Mouse (Mus musculus): Measurements from ENCODE around the gene Cdc42se2. TPM values are rescaled to one million over a fixed set of nuclear protein-coding genes. Genes with fewer than 3 reads are reported as not detected.

The Cdc42se2 gene
- total and polyA plus RNA-seq, 2 experiments, result 8.0 to 9.2 TPM

DNA sequence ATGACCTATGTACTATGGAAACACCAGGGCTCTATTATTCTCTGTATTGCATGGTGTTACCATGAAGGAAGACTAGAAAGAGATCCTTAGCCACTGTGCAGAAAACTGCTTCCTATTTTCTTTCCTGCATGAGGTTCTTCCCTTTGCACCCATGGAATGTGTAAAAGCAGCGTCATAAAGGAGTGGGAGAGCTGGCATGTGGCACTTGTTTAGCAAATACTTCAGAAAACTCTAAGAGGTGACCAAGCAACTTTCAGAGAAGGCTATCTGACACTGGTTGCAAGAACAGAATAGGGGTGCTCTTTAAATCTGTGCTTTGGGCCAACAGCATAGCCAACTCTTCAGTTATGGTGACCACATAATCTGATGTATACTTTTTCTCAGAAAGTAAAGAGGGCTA lies 52.4 kb downstream of the Cdc42se2 start:
- 93% methylated on average over 1 of the region's 1 CpGs for WGBS
- Histone ChIP-seq H3K27me3 (ENCODE audit: control insufficient read depth, insufficient read depth, low read length) (no peaks in the 10 kb centered on the region), H3K36me3 (ENCODE audit: control insufficient read depth, insufficient read depth, low read length) (peaks cover 9% of the 10 kb centered on the region), H3K79me2 (ENCODE audit: control insufficient read depth, insufficient read depth, low read length) (no peaks in the 10 kb centered on the region), H3K27ac (replicated peaks; ENCODE audit: insufficient read depth, low read depth, low read length) (no peak overlapping the region), H3K4me3 (ENCODE audit: insufficient read depth, low read depth, low read length) (no peak overlapping the region), H3K9ac (ENCODE audit: low read depth, low read length) (no peak overlapping the region), H3K4me1 (ENCODE audit: control insufficient read depth, insufficient read depth, low read length) (peaks cover 5% of the 10 kb centered on the region; the same call in 1 of the 2 replicates)
- TF ChIP-seq POLR2A (IDR thresholded peaks at IDR 0.05; ENCODE audit: extremely low read depth, insufficient read depth, low read length) (no peak), CTCF (IDR thresholded peaks at IDR 0.05; ENCODE audit: low read depth, low read length) (no peak)
- no peak for DNase-seq (ENCODE audit: extremely low read depth, low read depth, low spot score)

DNA sequence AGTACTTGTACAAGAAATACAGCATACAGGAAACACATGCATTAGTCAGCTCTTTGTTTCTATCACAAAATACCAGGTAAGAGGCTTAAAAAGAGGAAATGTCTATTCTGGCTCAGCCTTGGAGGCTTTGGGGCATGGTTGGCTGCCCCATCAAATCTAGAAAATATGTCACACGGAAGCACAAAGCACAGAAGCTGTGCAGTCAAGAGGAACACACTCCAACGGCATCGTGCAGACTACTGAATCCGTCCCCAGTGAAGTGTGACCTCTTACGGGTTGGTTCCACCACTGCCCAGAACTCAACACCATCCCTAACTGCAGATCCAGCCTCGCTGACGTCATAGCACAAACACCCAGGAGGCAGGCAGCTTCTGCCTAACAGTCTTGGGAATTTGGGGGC lies 53.9 kb downstream of the Cdc42se2 start:
- Histone ChIP-seq H3K4me1 (ENCODE audit: control insufficient read depth, insufficient read depth, low read length) (peaks cover 5% of the 10 kb centered on the region; the same call in 1 of the 2 replicates), H3K27ac (replicated peaks; ENCODE audit: insufficient read depth, low read depth, low read length) (no peak overlapping the region), H3K36me3 (ENCODE audit: control insufficient read depth, insufficient read depth, low read length) (no peaks in the 10 kb centered on the region), H3K79me2 (ENCODE audit: control insufficient read depth, insufficient read depth, low read length) (no peaks in the 10 kb centered on the region), H3K27me3 (ENCODE audit: control insufficient read depth, insufficient read depth, low read length) (no peaks in the 10 kb centered on the region), H3K9ac (ENCODE audit: low read depth, low read length) (no peak overlapping the region), H3K4me3 (ENCODE audit: insufficient read depth, low read depth, low read length) (no peak overlapping the region)
- 87% methylated on average over 7 of the region's 7 CpGs for WGBS
- no peak for DNase-seq (ENCODE audit: extremely low read depth, low read depth, low spot score)
- TF ChIP-seq POLR2A (IDR thresholded peaks at IDR 0.05; ENCODE audit: extremely low read depth, insufficient read depth, low read length), result no peak
- TF ChIP-seq CTCF (IDR thresholded peaks at IDR 0.05; ENCODE audit: low read depth, low read length), result no peak

DNA sequence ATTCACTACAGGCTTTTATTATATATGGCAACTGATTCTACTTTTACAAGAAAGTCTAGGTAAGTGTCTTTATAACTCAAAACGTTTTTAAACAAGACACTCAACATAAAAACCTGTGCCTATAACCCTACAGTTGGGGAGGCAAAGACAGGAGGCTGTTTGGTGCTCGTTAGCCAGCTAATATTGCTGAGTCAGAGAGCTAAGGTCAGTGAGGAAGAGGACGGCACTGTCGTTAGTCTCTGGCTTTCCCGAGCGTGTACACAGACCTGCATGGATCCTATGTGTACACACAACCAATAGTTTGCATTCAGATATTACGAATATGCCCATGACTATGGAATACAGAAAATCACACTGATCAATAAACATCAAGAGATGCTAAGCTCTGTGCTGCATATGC lies 56.1 kb downstream of the Cdc42se2 start:
- Histone ChIP-seq H3K4me3 (ENCODE audit: insufficient read depth, low read depth, low read length) (no peak overlapping the region), H3K36me3 (ENCODE audit: control insufficient read depth, insufficient read depth, low read length) (no peaks in the 10 kb centered on the region), H3K79me2 (ENCODE audit: control insufficient read depth, insufficient read depth, low read length) (no peaks in the 10 kb centered on the region), H3K27ac (replicated peaks; ENCODE audit: insufficient read depth, low read depth, low read length) (peak overlapping the region; percentile 55; the same call in 1 of the 2 replicates), H3K9ac (ENCODE audit: low read depth, low read length) (no peak overlapping the region), H3K4me1 (ENCODE audit: control insufficient read depth, insufficient read depth, low read length) (peaks cover 7% of the 10 kb centered on the region), H3K27me3 (ENCODE audit: control insufficient read depth, insufficient read depth, low read length) (no peaks in the 10 kb centered on the region)
- peak; percentile 79 for DNase-seq (ENCODE audit: extremely low read depth, low read depth, low spot score)
- no peak for TF ChIP-seq CTCF (IDR thresholded peaks at IDR 0.05; ENCODE audit: low read depth, low read length)
- TF ChIP-seq POLR2A (IDR thresholded peaks at IDR 0.05; ENCODE audit: extremely low read depth, insufficient read depth, low read length), result no peak
- 23% methylated on average over 7 of the region's 7 CpGs for WGBS

DNA sequence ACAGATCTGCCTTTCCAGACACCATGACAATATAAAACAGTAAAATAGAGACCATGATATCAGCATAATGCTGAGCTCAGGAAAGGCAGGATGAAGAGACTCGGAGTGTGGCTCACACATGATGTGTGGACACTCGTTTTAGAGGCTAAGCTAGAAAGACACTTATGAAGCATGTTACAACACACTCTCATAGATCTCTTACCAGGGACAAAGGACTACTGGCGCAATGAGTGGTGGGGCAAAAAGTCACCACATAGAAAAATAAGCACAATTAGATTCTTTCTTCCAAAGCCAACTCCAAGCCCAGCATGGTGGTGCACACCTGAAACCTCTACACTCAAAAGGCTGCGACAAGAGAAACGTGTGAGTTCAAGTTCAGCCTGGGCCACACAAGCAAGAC lies 56.5 kb downstream of the Cdc42se2 start:
- Histone ChIP-seq H3K79me2 (ENCODE audit: control insufficient read depth, insufficient read depth, low read length) (no peaks in the 10 kb centered on the region), H3K4me1 (ENCODE audit: control insufficient read depth, insufficient read depth, low read length) (peaks cover 7% of the 10 kb centered on the region), H3K27me3 (ENCODE audit: control insufficient read depth, insufficient read depth, low read length) (no peaks in the 10 kb centered on the region), H3K36me3 (ENCODE audit: control insufficient read depth, insufficient read depth, low read length) (no peaks in the 10 kb centered on the region), H3K9ac (ENCODE audit: low read depth, low read length) (no peak overlapping the region), H3K27ac (replicated peaks; ENCODE audit: insufficient read depth, low read depth, low read length) (peak overlapping the region; percentile 55), H3K4me3 (ENCODE audit: insufficient read depth, low read depth, low read length) (no peak overlapping the region)
- DNase-seq (ENCODE audit: extremely low read depth, low read depth, low spot score), result peak; percentile 71
- TF ChIP-seq CTCF (IDR thresholded peaks at IDR 0.05; ENCODE audit: low read depth, low read length), result no peak
- no peak for TF ChIP-seq POLR2A (IDR thresholded peaks at IDR 0.05; ENCODE audit: extremely low read depth, insufficient read depth, low read length)
- WGBS, result 53% methylated on average over 5 of the region's 5 CpGs

DNA sequence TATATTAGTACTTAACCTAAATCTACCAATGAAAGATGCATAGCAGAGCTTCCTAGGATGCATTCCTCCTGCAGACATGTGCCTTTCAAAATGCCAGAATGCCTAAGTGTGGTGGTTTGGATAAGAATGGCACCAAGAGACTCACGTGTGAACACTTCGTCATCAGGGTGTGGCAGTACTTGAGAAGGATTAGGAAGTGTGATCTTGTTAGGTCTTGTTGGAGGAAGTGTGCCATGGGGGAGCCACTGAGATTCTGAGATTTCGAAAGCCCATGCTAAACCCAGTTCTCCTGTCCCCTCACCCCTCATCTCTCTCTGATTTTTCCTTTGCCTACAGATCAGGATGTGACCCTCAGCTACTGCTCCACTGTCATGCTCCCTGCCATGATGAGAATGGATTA lies 58.2 kb downstream of the Cdc42se2 start:
- WGBS, result 89% methylated on average over 3 of the region's 3 CpGs
- peaks cover 7% of the 10 kb centered on the region for H3K4me1 ChIP-seq (ENCODE audit: control insufficient read depth, insufficient read depth, low read length)
- TF ChIP-seq POLR2A (IDR thresholded peaks at IDR 0.05; ENCODE audit: extremely low read depth, insufficient read depth, low read length) (no peak), CTCF (IDR thresholded peaks at IDR 0.05; ENCODE audit: low read depth, low read length) (no peak)
- H3K27ac ChIP-seq (replicated peaks; ENCODE audit: insufficient read depth, low read depth, low read length), result no peak overlapping the region
- H3K27me3 ChIP-seq (ENCODE audit: control insufficient read depth, insufficient read depth, low read length), result no peaks in the 10 kb centered on the region
- no peak overlapping the region for H3K9ac ChIP-seq (ENCODE audit: low read depth, low read length)
- no peak overlapping the region for H3K4me3 ChIP-seq (ENCODE audit: insufficient read depth, low read depth, low read length)
- H3K79me2 ChIP-seq (ENCODE audit: control insufficient read depth, insufficient read depth, low read length), result no peaks in the 10 kb centered on the region
- H3K36me3 ChIP-seq (ENCODE audit: control insufficient read depth, insufficient read depth, low read length), result no peaks in the 10 kb centered on the region
- peak; percentile 14 for DNase-seq (ENCODE audit: extremely low read depth, low read depth, low spot score)

DNA sequence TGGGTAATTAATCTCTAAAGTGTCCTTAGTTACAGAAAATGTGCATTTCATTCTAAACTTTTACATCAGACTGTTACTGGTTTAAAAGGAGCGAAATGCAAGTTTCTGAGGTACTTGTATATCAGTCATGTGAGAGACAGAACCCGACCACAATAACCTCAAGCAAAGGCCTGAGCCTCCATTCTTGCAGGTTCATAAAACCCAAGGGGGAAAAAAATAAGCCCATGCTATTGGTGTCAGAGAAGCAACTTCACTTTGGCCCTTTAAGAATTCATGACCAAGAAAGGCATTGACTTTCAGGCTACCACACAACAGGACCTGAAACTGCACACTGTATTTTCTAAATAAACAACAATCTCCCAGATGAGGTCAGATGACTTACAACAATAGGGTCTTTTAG lies 59.1 kb downstream of the Cdc42se2 start:
- H3K79me2 ChIP-seq (ENCODE audit: control insufficient read depth, insufficient read depth, low read length), result no peaks in the 10 kb centered on the region
- no peak overlapping the region for H3K9ac ChIP-seq (ENCODE audit: low read depth, low read length)
- H3K4me3 ChIP-seq (ENCODE audit: insufficient read depth, low read depth, low read length), result no peak overlapping the region
- H3K4me1 ChIP-seq (ENCODE audit: control insufficient read depth, insufficient read depth, low read length), result peaks cover 7% of the 10 kb centered on the region
- DNase-seq (ENCODE audit: extremely low read depth, low read depth, low spot score), result no peak
- no peak overlapping the region for H3K27ac ChIP-seq (replicated peaks; ENCODE audit: insufficient read depth, low read depth, low read length)
- H3K36me3 ChIP-seq (ENCODE audit: control insufficient read depth, insufficient read depth, low read length), result no peaks in the 10 kb centered on the region
- 89% methylated on average over 2 of the region's 2 CpGs for WGBS
- no peaks in the 10 kb centered on the region for H3K27me3 ChIP-seq (ENCODE audit: control insufficient read depth, insufficient read depth, low read length)
- TF ChIP-seq CTCF (IDR thresholded peaks at IDR 0.05; ENCODE audit: low read depth, low read length), result no peak
- no peak for TF ChIP-seq POLR2A (IDR thresholded peaks at IDR 0.05; ENCODE audit: extremely low read depth, insufficient read depth, low read length)
